Mouse (Mus musculus): Measurements from ENCODE around the gene Tcf19. TPM values are rescaled to one million over a fixed set of nuclear protein-coding genes. Genes with fewer than 3 reads are reported as not detected.

The Tcf19 gene
- polyA plus RNA-seq, 1 experiment from 2014 or later: 70.6 TPM

DNA sequence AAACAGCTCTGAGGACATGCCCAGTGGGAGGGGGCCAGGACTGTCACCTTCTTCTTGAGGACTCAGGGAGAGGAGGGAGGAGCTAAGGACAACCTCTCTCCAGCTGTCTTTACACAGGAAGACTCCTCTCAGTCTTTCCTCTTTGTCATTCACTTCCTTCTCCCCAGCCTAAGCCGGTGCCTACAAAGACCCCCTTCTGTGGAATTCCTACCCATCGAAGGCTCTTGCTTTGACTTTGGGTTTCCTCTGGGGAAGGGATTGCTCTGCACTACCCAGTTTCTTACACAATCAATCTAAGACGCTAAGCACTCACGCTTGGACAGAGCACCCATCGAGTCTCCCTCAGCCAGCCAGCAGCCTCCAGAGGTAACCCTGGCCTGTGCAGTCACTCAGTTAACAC lies 32.0 kb upstream of the Tcf19 start:
- Histone ChIP-seq H3K27ac (no peak overlapping the region), H3K9me3 (no peaks in the 10 kb centered on the region), H3K4me1 (peaks cover 5% of the 10 kb centered on the region; the same call in 1 of the 2 replicates), H3K36me3 (no peaks in the 10 kb centered on the region), H3K4me2 (replicated peaks) (no peak overlapping the region), H3K27me3 (no peaks in the 10 kb centered on the region), H3K9ac (no peak overlapping the region), H3K4me3 (no peak overlapping the region)
- no peak for ATAC-seq (ENCODE audit: low FRiP score, low read depth)
- 24% methylated on average over 5 of the region's 5 CpGs for WGBS

DNA sequence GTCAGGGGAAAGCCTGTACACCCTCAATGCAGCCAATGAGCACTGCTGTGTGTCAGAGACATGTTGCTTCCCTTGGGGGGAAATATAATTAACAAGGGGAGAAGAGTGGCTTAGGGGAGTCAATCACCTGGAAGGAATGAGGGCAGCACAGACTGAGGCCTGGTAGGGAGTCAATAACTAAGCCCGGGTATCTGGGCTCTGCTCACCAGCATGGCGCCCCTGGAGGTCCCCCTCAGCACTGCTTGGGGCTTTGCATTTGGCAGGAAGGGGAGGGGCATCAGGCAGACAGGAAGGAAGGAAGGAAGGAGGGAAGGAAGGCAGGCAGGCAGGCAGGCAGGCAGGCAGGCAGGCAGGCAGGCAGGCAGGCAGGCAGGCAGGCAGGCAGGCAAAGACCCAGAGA lies 30.8 kb upstream of the Tcf19 start:
- 51% methylated on average over 2 of the region's 2 CpGs for WGBS

DNA sequence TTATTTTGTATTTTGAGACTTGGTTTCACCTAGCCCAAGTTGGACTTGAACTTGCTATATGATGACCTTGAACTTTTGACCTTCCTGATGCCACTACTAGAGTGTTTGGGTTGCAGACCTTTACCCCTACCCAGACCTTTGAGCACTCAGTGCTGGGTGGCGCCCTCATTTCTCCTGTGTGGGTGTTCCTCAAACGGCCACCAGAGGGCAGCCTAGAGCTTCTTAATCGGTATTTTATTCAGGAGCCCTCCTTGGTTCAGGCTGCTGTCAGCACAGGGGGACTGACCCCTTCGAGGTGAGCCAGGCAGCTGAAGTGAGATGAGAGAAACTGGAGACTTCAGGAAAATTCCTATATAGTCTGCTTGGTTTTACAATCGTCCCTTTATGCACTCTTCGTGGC lies 28.1 kb upstream of the Tcf19 start:
- peak; percentile 46; the same call in 1 of the 2 replicates for ATAC-seq (ENCODE audit: low FRiP score, low read depth)
- H3K4me3 ChIP-seq: no peak overlapping the region
- WGBS: 31% methylated on average over 6 of the region's 6 CpGs
- peaks cover 5% of the 10 kb centered on the region; the same call in 1 of the 2 replicates for H3K4me1 ChIP-seq
- H3K36me3 ChIP-seq: no peaks in the 10 kb centered on the region
- no peak overlapping the region for H3K27ac ChIP-seq
- H3K4me2 ChIP-seq (replicated peaks): no peak overlapping the region
- H3K27me3 ChIP-seq: no peaks in the 10 kb centered on the region
- no peaks in the 10 kb centered on the region for H3K9me3 ChIP-seq
- H3K9ac ChIP-seq: no peak overlapping the region

More for the DNA sequence above, 30.8 kb upstream of the Tcf19 start:
- no peak overlapping the region for H3K9ac ChIP-seq
- no peaks in the 10 kb centered on the region for H3K36me3 ChIP-seq
- H3K27me3 ChIP-seq: no peaks in the 10 kb centered on the region
- H3K4me3 ChIP-seq: no peak overlapping the region
- no peak for ATAC-seq (ENCODE audit: low FRiP score, low read depth)
- H3K27ac ChIP-seq: no peak overlapping the region
- no peak overlapping the region for H3K4me2 ChIP-seq (replicated peaks)
- H3K4me1 ChIP-seq: peaks cover 5% of the 10 kb centered on the region; the same call in 1 of the 2 replicates
- no peaks in the 10 kb centered on the region for H3K9me3 ChIP-seq

DNA sequence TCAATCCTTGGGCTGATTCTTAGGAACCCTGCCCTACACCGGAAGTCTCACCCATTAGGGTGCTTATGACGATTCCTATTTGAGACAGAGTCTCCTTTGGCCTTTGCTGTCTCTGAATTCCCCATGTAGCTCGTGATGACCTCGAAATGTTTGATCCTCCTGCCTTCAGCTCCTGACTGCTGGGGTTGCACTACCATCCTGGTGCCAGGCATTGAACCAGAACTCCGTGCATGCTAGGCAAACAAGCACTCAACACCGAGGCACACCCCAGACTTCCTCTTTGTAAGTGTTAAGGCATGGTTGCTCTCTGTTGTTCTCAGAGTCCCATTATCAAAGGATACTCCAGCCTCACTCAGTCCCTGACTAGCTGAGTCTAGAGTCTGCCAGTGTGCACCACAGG lies 27.4 kb upstream of the Tcf19 start:
- Histone ChIP-seq H3K4me1 (peaks cover 5% of the 10 kb centered on the region; the same call in 1 of the 2 replicates), H3K27ac (no peak overlapping the region), H3K4me2 (replicated peaks) (no peak overlapping the region), H3K36me3 (no peaks in the 10 kb centered on the region), H3K9me3 (no peaks in the 10 kb centered on the region), H3K4me3 (no peak overlapping the region), H3K27me3 (no peaks in the 10 kb centered on the region), H3K9ac (no peak overlapping the region)
- 85% methylated on average over 6 of the region's 6 CpGs for WGBS
- ATAC-seq (ENCODE audit: low FRiP score, low read depth): no peak

DNA sequence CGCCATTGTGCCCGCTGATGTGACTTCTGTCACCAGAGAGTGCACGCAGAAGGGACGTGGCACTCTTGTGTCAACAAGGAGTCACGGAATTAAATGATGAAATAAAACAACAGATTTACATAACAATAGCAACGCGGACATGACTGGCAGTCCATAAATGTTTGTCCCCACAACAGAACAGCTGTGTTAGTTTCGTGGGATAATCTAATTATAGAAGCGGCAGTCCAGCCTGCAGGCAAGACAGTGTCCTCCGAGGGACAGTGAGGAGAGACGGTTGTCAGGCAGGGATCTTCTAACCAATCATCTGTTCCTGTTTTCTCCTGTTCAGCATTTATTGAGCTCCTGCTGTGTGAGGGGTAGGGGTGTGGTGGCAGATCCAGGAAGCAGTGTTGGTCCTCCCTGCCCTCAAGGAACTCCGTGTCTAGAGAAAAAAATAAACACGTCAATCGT lies 26.8 kb upstream of the Tcf19 start:
- no peak overlapping the region for H3K4me2 ChIP-seq (replicated peaks)
- 59% methylated on average over 14 of the region's 14 CpGs for WGBS
- no peak for ATAC-seq (ENCODE audit: low FRiP score, low read depth)

DNA sequence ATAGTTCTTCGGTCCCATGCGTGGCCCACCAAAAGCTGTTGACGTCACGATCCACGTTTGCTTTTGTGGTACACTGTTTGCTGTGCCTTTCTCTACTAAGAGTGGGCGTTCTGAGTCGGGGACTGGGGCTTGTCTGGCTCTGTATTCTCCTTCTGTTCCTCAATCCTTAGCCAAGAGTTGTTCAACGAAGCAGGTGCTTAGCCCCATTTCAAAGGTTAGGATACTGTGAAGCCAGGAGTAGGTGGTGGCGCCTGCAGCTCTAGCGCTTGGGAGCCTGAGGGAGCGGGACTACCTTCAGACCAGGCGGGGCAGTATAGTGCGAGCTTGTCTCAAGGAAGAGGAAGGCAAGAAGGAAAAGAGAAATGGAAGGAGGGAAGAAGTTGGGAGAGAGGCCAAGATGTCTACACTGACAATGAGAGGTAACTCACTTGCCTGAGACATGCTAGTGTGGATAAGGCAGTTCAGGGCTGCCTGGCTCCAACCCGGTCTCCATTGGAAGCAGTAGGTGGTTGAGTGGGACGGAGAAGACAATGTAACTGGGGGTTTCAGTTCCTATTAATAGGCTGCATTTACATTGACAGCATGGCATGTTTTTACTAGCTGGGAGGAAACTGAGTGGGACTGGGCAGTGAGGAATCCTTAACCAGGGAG lies 26.3 kb upstream of the Tcf19 start:
- WGBS: 81% methylated on average over 15 of the region's 15 CpGs
- ATAC-seq (ENCODE audit: low FRiP score, low read depth): no peak

More for the DNA sequence above, 26.8 kb upstream of the Tcf19 start:
- peaks cover 5% of the 10 kb centered on the region; the same call in 1 of the 2 replicates for H3K4me1 ChIP-seq
- no peaks in the 10 kb centered on the region for H3K27me3 ChIP-seq
- no peak overlapping the region for H3K9ac ChIP-seq
- H3K27ac ChIP-seq: no peak overlapping the region
- no peaks in the 10 kb centered on the region for H3K36me3 ChIP-seq
- no peak overlapping the region for H3K4me3 ChIP-seq
- no peaks in the 10 kb centered on the region for H3K9me3 ChIP-seq

DNA sequence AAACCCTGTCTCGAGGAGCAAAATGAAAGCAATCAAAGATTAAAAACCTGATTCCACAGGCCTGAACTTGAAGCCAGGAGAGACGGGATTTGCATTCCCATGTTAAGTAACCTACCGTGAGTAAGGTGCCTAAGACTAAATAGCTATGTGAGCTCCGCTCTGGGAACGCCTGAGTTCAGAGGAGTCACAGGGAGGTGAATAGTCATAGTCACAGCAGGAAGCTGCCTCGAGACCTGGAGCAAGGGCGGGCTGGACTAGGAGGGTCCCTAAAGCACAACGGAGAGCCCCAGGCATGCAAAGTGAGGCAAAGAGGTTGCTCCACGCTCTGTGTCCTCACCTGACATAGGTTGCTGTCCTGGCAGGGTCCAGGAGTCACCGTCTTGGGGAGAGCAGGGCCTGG lies 22.9 kb upstream of the Tcf19 start:
- Histone ChIP-seq H3K27ac (no peak overlapping the region), H3K36me3 (no peaks in the 10 kb centered on the region), H3K4me1 (no peaks in the 10 kb centered on the region), H3K4me3 (no peak overlapping the region), H3K9me3 (no peaks in the 10 kb centered on the region), H3K27me3 (no peaks in the 10 kb centered on the region), H3K9ac (no peak overlapping the region), H3K4me2 (replicated peaks) (no peak overlapping the region)
- 53% methylated on average over 10 of the region's 10 CpGs for WGBS
- no peak for ATAC-seq (ENCODE audit: low FRiP score, low read depth)

More for the DNA sequence above, 26.3 kb upstream of the Tcf19 start:
- H3K36me3 ChIP-seq: no peaks in the 10 kb centered on the region
- H3K4me2 ChIP-seq (replicated peaks): no peak overlapping the region
- no peaks in the 10 kb centered on the region for H3K27me3 ChIP-seq
- H3K27ac ChIP-seq: no peak overlapping the region
- no peaks in the 10 kb centered on the region for H3K9me3 ChIP-seq
- peaks cover 5% of the 10 kb centered on the region; the same call in 1 of the 2 replicates for H3K4me1 ChIP-seq
- no peak overlapping the region for H3K4me3 ChIP-seq
- H3K9ac ChIP-seq: no peak overlapping the region

DNA sequence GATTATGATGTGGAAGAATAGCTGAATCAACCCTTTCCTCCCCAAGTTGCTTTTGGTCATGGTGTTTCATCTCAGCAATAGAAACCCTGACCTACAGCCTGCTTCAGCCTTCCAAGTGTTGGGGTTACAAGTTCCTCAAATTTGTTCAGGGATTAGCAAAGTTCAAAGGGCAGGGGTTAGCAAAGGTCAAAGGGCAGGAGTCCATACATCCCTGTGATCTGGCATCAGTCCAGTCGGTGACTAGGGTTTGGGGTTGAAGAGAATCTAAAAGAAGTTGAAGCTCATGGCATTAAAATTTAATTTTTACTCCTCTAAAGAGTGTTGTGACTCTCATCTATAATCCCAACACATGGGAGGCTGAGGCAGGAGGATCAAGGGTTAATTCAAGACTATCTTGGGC lies 21.9 kb upstream of the Tcf19 start:
- no peaks in the 10 kb centered on the region for H3K4me1 ChIP-seq
- no peaks in the 10 kb centered on the region for H3K9me3 ChIP-seq
- H3K27me3 ChIP-seq: no peaks in the 10 kb centered on the region; the same call in 1 of the 2 replicates
- H3K9ac ChIP-seq: no peak overlapping the region
- 78% methylated on average over 1 of the region's 1 CpGs for WGBS
- no peak overlapping the region for H3K27ac ChIP-seq
- no peak for ATAC-seq (ENCODE audit: low FRiP score, low read depth)
- no peak overlapping the region for H3K4me2 ChIP-seq (replicated peaks)
- H3K36me3 ChIP-seq: no peaks in the 10 kb centered on the region
- no peak overlapping the region for H3K4me3 ChIP-seq

DNA sequence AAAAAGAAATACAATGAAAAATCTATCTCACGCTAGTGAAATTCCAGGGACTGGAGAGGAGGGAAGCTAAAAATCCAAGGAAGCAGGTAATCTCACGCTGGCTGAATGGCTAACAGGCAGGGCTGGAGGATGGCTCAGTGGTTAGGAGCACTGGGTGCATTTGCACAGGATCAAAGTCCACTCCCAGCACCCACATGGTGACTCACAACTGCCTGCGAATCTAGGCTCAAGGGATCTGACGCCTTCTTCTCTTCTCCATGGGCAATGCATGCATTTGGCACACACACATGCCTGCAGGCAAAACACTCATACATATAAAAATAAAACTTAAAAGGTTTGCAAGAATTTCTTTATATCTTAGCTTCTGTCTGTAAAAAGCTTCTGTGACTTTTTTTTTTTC lies 20.8 kb upstream of the Tcf19 start:
- WGBS: 79% methylated on average over 4 of the region's 4 CpGs
- H3K9ac ChIP-seq: no peak overlapping the region
- H3K36me3 ChIP-seq: no peaks in the 10 kb centered on the region
- no peak overlapping the region for H3K4me2 ChIP-seq (replicated peaks)
- H3K9me3 ChIP-seq: no peaks in the 10 kb centered on the region
- no peak for ATAC-seq (ENCODE audit: low FRiP score, low read depth)
- no peak overlapping the region for H3K27ac ChIP-seq
- no peaks in the 10 kb centered on the region; the same call in 1 of the 2 replicates for H3K27me3 ChIP-seq
- H3K4me1 ChIP-seq: no peaks in the 10 kb centered on the region
- H3K4me3 ChIP-seq: no peak overlapping the region

DNA sequence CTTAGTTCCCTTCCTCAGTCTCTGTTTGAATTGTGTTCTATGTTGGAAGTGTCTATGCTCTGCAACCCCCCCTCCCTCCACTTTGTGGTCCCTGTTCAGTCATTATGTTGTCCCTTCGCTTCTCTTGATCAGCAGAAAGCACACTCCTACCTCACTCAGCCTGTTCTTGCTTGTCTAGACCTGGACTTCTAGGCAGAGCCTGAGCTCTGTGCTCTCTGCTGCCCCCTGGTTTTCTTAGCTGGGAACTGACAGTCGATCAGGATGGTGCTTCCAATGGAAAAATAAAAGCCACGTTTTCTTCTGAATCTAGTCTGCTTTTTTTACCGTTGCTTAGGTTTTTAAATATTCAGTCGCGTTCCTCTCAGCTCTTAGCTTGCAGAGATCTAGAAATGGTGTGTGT lies 17.7 kb upstream of the Tcf19 start:
- ATAC-seq (ENCODE audit: low FRiP score, low read depth): peak; percentile 64
- WGBS: 8% methylated on average over 6 of the region's 6 CpGs
- Histone ChIP-seq H3K4me3 (no peak overlapping the region), H3K9me3 (no peaks in the 10 kb centered on the region), H3K4me2 (replicated peaks) (no peak overlapping the region), H3K27ac (no peak overlapping the region), H3K27me3 (no peaks in the 10 kb centered on the region; the same call in 1 of the 2 replicates), H3K36me3 (peaks cover 15% of the 10 kb centered on the region), H3K9ac (no peak overlapping the region), H3K4me1 (no peaks in the 10 kb centered on the region)

DNA sequence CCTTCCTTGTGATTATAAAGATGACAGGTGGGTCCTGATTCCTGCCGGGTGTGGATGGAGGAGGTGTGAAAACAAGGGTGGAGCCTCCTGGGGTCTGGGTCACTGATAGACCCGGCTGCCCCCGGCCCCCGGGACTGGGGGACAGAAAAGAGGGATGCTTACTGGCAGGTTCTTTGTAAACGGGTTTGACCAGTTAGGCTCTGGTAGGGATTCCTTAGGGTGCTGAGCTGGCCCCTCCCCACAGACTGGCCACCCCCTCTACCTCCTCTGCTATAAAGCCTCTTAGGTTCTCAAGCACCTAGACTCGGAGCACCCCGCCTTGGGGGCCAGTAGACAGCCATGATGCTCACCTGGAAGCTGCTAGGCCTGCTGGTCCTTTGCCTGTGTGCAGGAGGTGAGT lies 16.3 kb upstream of the Tcf19 start, which contains the start of gene Psors1c2:
Psors1c2 (plus strand) TSS at position 301 of the 400 bp plus-strand sequence.
- no peak within 1 kb of the TSS for H3K4me3 ChIP-seq
- ATAC-seq (ENCODE audit: low FRiP score, low read depth): no peak
- no peak within 1 kb of the TSS for H3K27ac ChIP-seq
- no peak within 1 kb of the TSS for H3K9ac ChIP-seq
- H3K4me2 ChIP-seq (replicated peaks): no peak within 1 kb of the TSS
- H3K36me3 ChIP-seq: peaks cover 30% of the 10 kb centered on the region
- H3K9me3 ChIP-seq: no peaks in the 10 kb centered on the region
- H3K4me1 ChIP-seq: no peaks in the 10 kb centered on the region
- H3K27me3 ChIP-seq: no peaks in the 10 kb centered on the region; the same call in 1 of the 2 replicates
- WGBS: 21% methylated on average over 7 of the region's 7 CpGs

DNA sequence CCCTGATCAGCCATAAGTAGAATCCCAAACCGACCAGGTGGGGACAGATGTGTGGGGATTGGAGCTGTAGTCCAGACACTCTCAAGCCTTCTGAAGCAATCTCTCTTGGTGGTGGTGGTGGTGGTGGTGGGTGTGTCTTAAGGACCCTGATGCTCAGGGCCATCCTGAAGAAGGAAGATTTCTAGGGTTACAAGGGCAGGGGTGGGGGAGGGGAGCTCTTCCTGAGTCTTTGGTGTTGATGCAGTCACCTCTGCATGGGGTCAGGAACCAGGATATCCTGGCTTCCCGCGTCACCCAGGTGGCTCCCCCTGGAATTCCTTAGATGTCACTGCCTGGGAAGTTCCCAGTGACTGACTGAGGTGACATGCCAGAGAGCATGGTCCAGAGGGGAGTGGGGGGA lies 15.7 kb upstream of the Tcf19 start:
- Histone ChIP-seq H3K4me1 (no peaks in the 10 kb centered on the region), H3K27me3 (no peaks in the 10 kb centered on the region; the same call in 1 of the 2 replicates), H3K9ac (no peak overlapping the region), H3K36me3 (peaks cover 35% of the 10 kb centered on the region), H3K4me3 (no peak overlapping the region), H3K9me3 (no peaks in the 10 kb centered on the region), H3K27ac (no peak overlapping the region), H3K4me2 (replicated peaks) (no peak overlapping the region)
- no peak for ATAC-seq (ENCODE audit: low FRiP score, low read depth)
- 10% methylated on average over 3 of the region's 3 CpGs for WGBS

DNA sequence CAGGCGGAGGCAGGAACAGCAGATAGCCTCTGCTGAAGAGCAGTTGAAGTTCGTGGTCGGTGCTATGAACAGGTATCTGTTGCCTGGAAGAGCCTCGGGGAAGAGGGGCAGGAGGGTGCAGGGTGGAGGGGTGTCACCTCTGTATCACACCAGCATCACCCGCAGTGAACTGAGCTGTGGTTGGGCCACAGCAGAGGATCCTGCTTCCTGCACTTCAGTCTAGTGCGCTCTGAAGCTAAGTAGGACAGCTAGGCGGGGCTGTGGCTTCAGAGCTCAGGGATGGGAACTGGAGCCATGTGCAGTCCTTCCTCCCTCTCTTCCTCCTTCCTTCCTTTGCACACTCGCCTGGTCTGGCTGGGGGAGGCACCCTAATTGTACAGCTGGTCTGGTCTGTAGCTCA lies 10.0 kb upstream of the Tcf19 start:
- 68% methylated on average over 8 of the region's 8 CpGs for WGBS
- Histone ChIP-seq H3K27ac (no peak overlapping the region), H3K4me3 (no peak overlapping the region), H3K4me2 (replicated peaks) (no peak overlapping the region), H3K9ac (no peak overlapping the region), H3K4me1 (no peaks in the 10 kb centered on the region), H3K36me3 (peaks cover 87% of the 10 kb centered on the region), H3K27me3 (no peaks in the 10 kb centered on the region), H3K9me3 (no peaks in the 10 kb centered on the region)
- no peak for ATAC-seq (ENCODE audit: low FRiP score, low read depth)
